Mouse (Mus musculus): ENCODE measurements around the gene Fgfbp3.
"Not testable (repeated sequence)": the region's sequence is repeated elsewhere in the genome, so short reads cannot be mapped to it uniquely, and the experiment has no call there.

The Fgfbp3 gene

GRCm38 (mm10) chr19:36919466-36919865, at the start of gene Fgfbp3:
Fgfbp3 (minus strand) TSS chr19:36919615.
- DNase-seq (ENCODE audit: extremely low spot score, low read depth, low spot score) = no peak

GRCm38 (mm10) chr19:36962544-36963260, 43.3 kb upstream of the Fgfbp3 start:
- DNase-seq (ENCODE audit: extremely low spot score, low read depth, low spot score) = not testable (repeated sequence)

GRCm38 (mm10) chr19:36961320-36961719, 41.9 kb upstream of the Fgfbp3 start:
- DNase-seq (ENCODE audit: extremely low spot score, low read depth, low spot score) = no peak

GRCm38 (mm10) chr19:36958331-36958730, 38.9 kb upstream of the Fgfbp3 start:
- no peak for DNase-seq (ENCODE audit: extremely low spot score, low read depth, low spot score)

GRCm38 (mm10) chr19:36953637-36954206, 34.3 kb upstream of the Fgfbp3 start:
- DNase-seq (ENCODE audit: extremely low spot score, low read depth, low spot score) = no peak

- no peak for DNase-seq (ENCODE audit: extremely low spot score, low read depth, low spot score)
Measured at GRCm38 (mm10) chr19:36940064-36940463, 20.6 kb upstream of the Fgfbp3 start.

- no peak for DNase-seq (ENCODE audit: extremely low spot score, low read depth, low spot score)
Measured at GRCm38 (mm10) chr19:36938008-36938407, 18.6 kb upstream of the Fgfbp3 start.

GRCm38 (mm10) chr19:36936285-36936684, 16.9 kb upstream of the Fgfbp3 start:
- no peak for DNase-seq (ENCODE audit: extremely low spot score, low read depth, low spot score)

- DNase-seq (ENCODE audit: extremely low spot score, low read depth, low spot score) = no peak
Measured at GRCm38 (mm10) chr19:36932613-36933012, 13.2 kb upstream of the Fgfbp3 start.

GRCm38 (mm10) chr19:36932097-36932496, 12.7 kb upstream of the Fgfbp3 start:
- DNase-seq (ENCODE audit: extremely low spot score, low read depth, low spot score) = no peak

GRCm38 (mm10) chr19:36929816-36930215, 10.4 kb upstream of the Fgfbp3 start:
- no peak for DNase-seq (ENCODE audit: extremely low spot score, low read depth, low spot score)

GRCm38 (mm10) chr19:36927800-36928361, 8.5 kb upstream of the Fgfbp3 start:
- DNase-seq (ENCODE audit: extremely low spot score, low read depth, low spot score) = no peak

- no peak for DNase-seq (ENCODE audit: extremely low spot score, low read depth, low spot score)
Measured at GRCm38 (mm10) chr19:36926553-36927236, 7.3 kb upstream of the Fgfbp3 start.

- no peak for DNase-seq (ENCODE audit: extremely low spot score, low read depth, low spot score)
Measured at GRCm38 (mm10) chr19:36925671-36926552, 6.5 kb upstream of the Fgfbp3 start, which contains the start of gene Btaf1. Btaf1 (plus strand) TSS chr19:36926079.

- DNase-seq (ENCODE audit: extremely low spot score, low read depth, low spot score) = no peak
Measured at GRCm38 (mm10) chr19:36922936-36923335, 3.5 kb upstream of the Fgfbp3 start.

GRCm38 (mm10) chr19:36922015-36922414, 2.6 kb upstream of the Fgfbp3 start:
- no peak for DNase-seq (ENCODE audit: extremely low spot score, low read depth, low spot score)

- no peak for DNase-seq (ENCODE audit: extremely low spot score, low read depth, low spot score)
Measured at GRCm38 (mm10) chr19:36918441-36919301, 744 bp downstream of the Fgfbp3 start.

- no peak for DNase-seq (ENCODE audit: extremely low spot score, low read depth, low spot score)
Measured at GRCm38 (mm10) chr19:36916876-36917389, 2.5 kb downstream of the Fgfbp3 start.

- no peak for DNase-seq (ENCODE audit: extremely low spot score, low read depth, low spot score)
Measured at GRCm38 (mm10) chr19:36916206-36916605, 3.2 kb downstream of the Fgfbp3 start.

GRCm38 (mm10) chr19:36913064-36913463, 6.4 kb downstream of the Fgfbp3 start:
- DNase-seq (ENCODE audit: extremely low spot score, low read depth, low spot score) = no peak

Data from hindlimb bud, embryonic 11.5 days (tissue).